Mouse (Mus musculus): ENCODE measurements around the gene Fsip1.
"Not testable (repeated sequence)": the region's sequence is repeated elsewhere in the genome, so short reads cannot be mapped to it uniquely, and the experiment has no call there.

The Fsip1 gene

GRCm38 (mm10) chr2:118174558-118175383 is 82.0 kb downstream of the Fsip1 start:
- no peak for DNase-seq (ENCODE audit: low spot score in 2 of 2)

GRCm38 (mm10) chr2:118168225-118168624 is 88.5 kb downstream of the Fsip1 start:
- no peak for DNase-seq (ENCODE audit: low spot score in 2 of 2)

GRCm38 (mm10) chr2:118167731-118168130 is 89.0 kb downstream of the Fsip1 start:
- DNase-seq (ENCODE audit: low spot score in 2 of 2): no peak

GRCm38 (mm10) chr2:118165691-118166090 is 91.1 kb downstream of the Fsip1 start:
- DNase-seq (ENCODE audit: low spot score in 2 of 2): no peak

- no peak for DNase-seq (ENCODE audit: low spot score in 2 of 2)
Measured at GRCm38 (mm10) chr2:118164137-118164536, 92.6 kb downstream of the Fsip1 start.

- no peak for DNase-seq (ENCODE audit: low spot score in 2 of 2)
Measured at GRCm38 (mm10) chr2:118162486-118162885, 94.3 kb downstream of the Fsip1 start.

- DNase-seq (ENCODE audit: low spot score in 2 of 2): no peak
Measured at GRCm38 (mm10) chr2:118160991-118161390, 95.8 kb downstream of the Fsip1 start.

GRCm38 (mm10) chr2:118160547-118160946 is 96.2 kb downstream of the Fsip1 start:
- no peak for DNase-seq (ENCODE audit: low spot score in 2 of 2)

GRCm38 (mm10) chr2:118159126-118159525 is 97.6 kb downstream of the Fsip1 start:
- no peak for DNase-seq (ENCODE audit: low spot score in 2 of 2)

GRCm38 (mm10) chr2:118158095-118158494 is 98.7 kb downstream of the Fsip1 start:
- no peak for DNase-seq (ENCODE audit: low spot score in 2 of 2)

GRCm38 (mm10) chr2:118149855-118150563 is 106.8 kb downstream of the Fsip1 start:
- DNase-seq (ENCODE audit: low spot score in 2 of 2): peak; percentile 30 to 35

- DNase-seq (ENCODE audit: low spot score in 2 of 2): no peak
Measured at GRCm38 (mm10) chr2:118148321-118149142, 108.2 kb downstream of the Fsip1 start.

- not testable (repeated sequence) for DNase-seq (ENCODE audit: low spot score in 2 of 2)
Measured at GRCm38 (mm10) chr2:118147749-118148148, 109.0 kb downstream of the Fsip1 start.

- no peak for DNase-seq (ENCODE audit: low spot score in 2 of 2)
Measured at GRCm38 (mm10) chr2:118141651-118142050, 115.1 kb downstream of the Fsip1 start.

- no peak for DNase-seq (ENCODE audit: low spot score in 2 of 2)
Measured at GRCm38 (mm10) chr2:118139261-118139660, 117.5 kb downstream of the Fsip1 start.

- no peak for DNase-seq (ENCODE audit: low spot score in 2 of 2)
Measured at GRCm38 (mm10) chr2:118137776-118138175, 119.0 kb downstream of the Fsip1 start.

- DNase-seq (ENCODE audit: low spot score in 2 of 2): no peak
Measured at GRCm38 (mm10) chr2:118137071-118137470, 119.7 kb downstream of the Fsip1 start.

GRCm38 (mm10) chr2:118128313-118128712 is 128.5 kb downstream of the Fsip1 start:
- no peak for DNase-seq (ENCODE audit: low spot score in 2 of 2)

GRCm38 (mm10) chr2:118127516-118128288 is 129.1 kb downstream of the Fsip1 start:
- DNase-seq (ENCODE audit: low spot score in 2 of 2): no peak

- no peak for DNase-seq (ENCODE audit: low spot score in 2 of 2)
Measured at GRCm38 (mm10) chr2:118125943-118126470, 130.8 kb downstream of the Fsip1 start.
